Mouse (Mus musculus) kidney, adult 8-10 months (tissue): ENCODE results near the gene Gamt.
"Not testable (repeated sequence)": the region's sequence is repeated elsewhere in the genome, so short reads cannot be mapped to it uniquely, and the experiment has no call there.

ENCODE experiments used
- DNase-seq, 2 experiments: peaks; one replicate each; pipeline ENCODE4 v3.0.0; 2022

Gene Gamt

DNA sequence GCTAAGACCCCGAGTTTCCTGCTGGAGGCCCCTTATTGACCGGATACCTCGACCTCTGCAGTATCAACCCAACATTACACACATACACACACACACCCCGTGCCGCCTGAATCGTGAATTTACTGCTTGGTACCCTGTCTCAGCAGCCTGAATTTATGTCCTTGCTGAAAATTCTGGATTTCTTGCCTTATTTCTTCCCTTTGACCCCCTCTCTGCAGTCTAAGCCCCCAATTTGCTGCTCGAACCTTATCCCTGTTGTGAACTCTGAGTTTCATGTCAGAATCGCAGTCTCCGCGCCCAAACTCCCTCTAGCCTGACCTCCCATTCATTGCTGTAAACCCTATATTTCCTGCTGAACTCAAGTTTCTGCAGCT lies 33.7 kb downstream of the Gamt start:
- DNase-seq, result no peak

- peak; percentile 100 for DNase-seq
These were observed 34.2 kb downstream of the Gamt start, which contains the start of gene Mum1 for GRCm38 (mm10) chr10:80226416-80227165. TSS of gene Mum1 (plus strand) at chr10:80226434.

DNA sequence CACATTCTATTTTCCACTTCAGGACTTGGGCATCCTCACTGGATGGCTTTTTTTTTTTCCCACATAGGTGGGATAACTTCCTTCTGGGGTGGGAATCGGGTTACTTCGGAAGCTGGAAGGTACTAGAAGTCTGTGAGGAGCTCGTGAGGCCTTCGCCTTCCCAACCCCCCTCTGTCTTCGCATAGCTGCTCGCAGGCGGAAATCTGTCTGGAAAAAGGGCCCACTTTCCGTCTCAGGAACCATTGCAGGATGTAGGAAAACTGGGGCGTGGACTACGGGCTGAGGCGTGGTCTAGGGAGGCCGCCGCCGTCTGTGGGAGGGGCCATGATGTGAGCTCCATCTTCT lies 34.8 kb downstream of the Gamt start:
- no peak for DNase-seq

GRCm38 (mm10) chr10:80223137-80223536 lies 37.7 kb downstream of the Gamt start:
- DNase-seq, result not testable (repeated sequence)

GRCm38 (mm10) chr10:80220676-80221075 lies 40.1 kb downstream of the Gamt start:
- no peak for DNase-seq

GRCm38 (mm10) chr10:80215048-80215772 lies 45.6 kb downstream of the Gamt start:
- DNase-seq, result no peak

- DNase-seq, result not testable (repeated sequence)
These were observed 49.2 kb downstream of the Gamt start for GRCm38 (mm10) chr10:80211547-80212103.

GRCm38 (mm10) chr10:80208841-80209371 lies 51.9 kb downstream of the Gamt start:
- no peak for DNase-seq

GRCm38 (mm10) chr10:80208248-80208647 lies 52.6 kb downstream of the Gamt start:
- no peak for DNase-seq
